Mouse (Mus musculus) limb, embryonic 12.5 days (tissue): Measurements from ENCODE around the gene Cdk13. TPM values are rescaled to one million over a fixed set of nuclear protein-coding genes. Genes with fewer than 3 reads are reported as not detected.

Source experiments
- ATAC-seq: fragments of 200-750 bp; cut with Nextera tagmentation; 2 replicates; pipeline ENCODE4 v1.8.0; 2017; ENCODE audit warnings: low read depth, moderate TSS enrichment; ENCODE audit not compliant: insufficient number of reproducible peaks, insufficient read depth, low FRiP score, low TSS enrichment
- H3K27ac ChIP-seq: fragments of 300-500 bp; sonication (generic); 2 replicates; pipeline ENCODE4 v1.5.1; 2016; ENCODE audit warnings: mild to moderate bottlenecking, moderate library complexity
- H3K27me3 ChIP-seq: fragments of 300-500 bp; sonication (generic); 2 replicates; pipeline ENCODE4 v1.6.1; 2016; ENCODE audit warnings: mild to moderate bottlenecking, moderate library complexity
- H3K36me3 ChIP-seq: fragments of 300-500 bp; sonication (generic); 2 replicates; pipeline ENCODE4 v1.6.1; 2016; ENCODE audit warnings: mild to moderate bottlenecking, moderate library complexity
- H3K4me1 ChIP-seq: fragments of 300-500 bp; sonication (generic); replicated peaks from 2 replicates; pipeline ENCODE4 v1.6.1; 2016
- H3K4me2 ChIP-seq: fragments of 300-500 bp; sonication (generic); 2 replicates; pipeline ENCODE4 v1.6.1; 2016; ENCODE audit warnings: mild to moderate bottlenecking, moderate library complexity
- H3K4me3 ChIP-seq: fragments of 300-500 bp; sonication (generic); replicated peaks from 2 replicates; pipeline ENCODE4 v1.5.1; 2016; ENCODE audit warnings: mild to moderate bottlenecking
- H3K9ac ChIP-seq: fragments of 300-500 bp; sonication (generic); replicated peaks from 2 replicates; pipeline ENCODE4 v1.6.1; 2016; ENCODE audit warnings: mild to moderate bottlenecking, moderate library complexity
- H3K9me3 ChIP-seq: fragments of 300-500 bp; sonication (generic); 2 replicates; pipeline ENCODE4 v1.6.1; 2016; ENCODE audit warnings: mild to moderate bottlenecking, moderate library complexity
- WGBS: fragments of 180-500 bp; shearing (Covaris S2); methylation state at CpG from one replicate; pipeline ENCODE4 v1.1.7; 2016; 5-methylcytosine and 5-hydroxymethylcytosine counted together
- polyA plus RNA-seq: library from polyadenylated mRNA; unstranded; fragments of >200 nt; fragmentation: Nextera tagmentation; extraction: Ambion mirVana; gene quantifications from 2 replicates; pipeline ENCODE4 v1.2.1, GENCODE M21; 2016

Gene Cdk13
- polyA plus RNA-seq, 1 experiment from 2014 or later: 26.6 TPM

- no peaks in the 10 kb centered on the region for H3K9me3 ChIP-seq
- H3K9ac ChIP-seq: no peak overlapping the region
- H3K4me3 ChIP-seq: no peak overlapping the region
- H3K4me1 ChIP-seq: no peaks in the 10 kb centered on the region
- no peak for ATAC-seq
- WGBS: 82% methylated on average over 4 of the region's 4 CpGs
- no peaks in the 10 kb centered on the region for H3K27me3 ChIP-seq
- no peak overlapping the region for H3K27ac ChIP-seq
- no peak overlapping the region for H3K4me2 ChIP-seq
- peaks cover 19% of the 10 kb centered on the region for H3K36me3 ChIP-seq
Measured at GRCm38 (mm10) chr13:17754997-17755396, 49.9 kb downstream of the Cdk13 start.

GRCm38 (mm10) chr13:17728798-17729197 lies 76.1 kb downstream of the Cdk13 start:
- no peak overlapping the region for H3K9ac ChIP-seq
- no peak for ATAC-seq
- peaks cover 20% of the 10 kb centered on the region for H3K36me3 ChIP-seq
- H3K27ac ChIP-seq: no peak overlapping the region
- H3K27me3 ChIP-seq: no peaks in the 10 kb centered on the region
- H3K4me3 ChIP-seq: no peak overlapping the region
- H3K4me2 ChIP-seq: no peak overlapping the region
- H3K4me1 ChIP-seq: no peaks in the 10 kb centered on the region
- H3K9me3 ChIP-seq: no peaks in the 10 kb centered on the region
- 94% methylated on average over 3 of the region's 3 CpGs for WGBS

- Histone ChIP-seq H3K4me3 (no peak overlapping the region), H3K27me3 (no peaks in the 10 kb centered on the region), H3K9ac (no peak overlapping the region), H3K27ac (no peak overlapping the region), H3K9me3 (no peaks in the 10 kb centered on the region), H3K4me1 (no peaks in the 10 kb centered on the region), H3K36me3 (peaks cover 22% of the 10 kb centered on the region), H3K4me2 (no peak overlapping the region)
- WGBS: 92% methylated on average over 4 of the region's 4 CpGs
- ATAC-seq: no peak
Measured at GRCm38 (mm10) chr13:17727922-17728321, 77.0 kb downstream of the Cdk13 start.

GRCm38 (mm10) chr13:17717357-17717756 lies 87.5 kb downstream of the Cdk13 start:
- Histone ChIP-seq H3K27ac (no peak overlapping the region), H3K9ac (no peak overlapping the region), H3K4me1 (no peaks in the 10 kb centered on the region), H3K9me3 (no peaks in the 10 kb centered on the region), H3K4me2 (no peak overlapping the region), H3K4me3 (no peak overlapping the region), H3K36me3 (peaks cover 43% of the 10 kb centered on the region), H3K27me3 (no peaks in the 10 kb centered on the region)
- ATAC-seq: no peak
- 96% methylated on average over 1 of the region's 1 CpGs for WGBS

GRCm38 (mm10) chr13:17708784-17709311 lies 96.0 kb downstream of the Cdk13 start:
- no peak overlapping the region for H3K4me3 ChIP-seq
- H3K27ac ChIP-seq: no peak overlapping the region
- ATAC-seq: no peak
- WGBS: 87% methylated on average over 5 of the region's 5 CpGs
- H3K27me3 ChIP-seq: no peaks in the 10 kb centered on the region
- H3K4me2 ChIP-seq: no peak overlapping the region
- no peaks in the 10 kb centered on the region for H3K9me3 ChIP-seq
- no peaks in the 10 kb centered on the region for H3K4me1 ChIP-seq
- no peak overlapping the region for H3K9ac ChIP-seq
- 0 out of 2 replicates have a peak, but pooled peaks cover 4% of the 10 kb centered on the region for H3K36me3 ChIP-seq

GRCm38 (mm10) chr13:17705188-17705826 lies 99.6 kb downstream of the Cdk13 start:
- no peak overlapping the region for H3K9ac ChIP-seq
- H3K9me3 ChIP-seq: no peaks in the 10 kb centered on the region
- H3K36me3 ChIP-seq: no peaks in the 10 kb centered on the region; the same call in 1 of the 2 replicates
- H3K4me3 ChIP-seq: no peak overlapping the region
- H3K4me1 ChIP-seq: no peaks in the 10 kb centered on the region
- no peak for ATAC-seq
- H3K27me3 ChIP-seq: no peaks in the 10 kb centered on the region
- no peak overlapping the region for H3K4me2 ChIP-seq
- WGBS: 91% methylated on average over 6 of the region's 6 CpGs
- no peak overlapping the region for H3K27ac ChIP-seq

- H3K4me2 ChIP-seq: no peak overlapping the region
- H3K36me3 ChIP-seq: peaks cover 3% of the 10 kb centered on the region; the same call in 1 of the 2 replicates
- H3K4me3 ChIP-seq: no peak overlapping the region
- H3K27ac ChIP-seq: no peak overlapping the region
- no peaks in the 10 kb centered on the region for H3K9me3 ChIP-seq
- no peak for ATAC-seq
- no peaks in the 10 kb centered on the region for H3K27me3 ChIP-seq
- no peaks in the 10 kb centered on the region for H3K4me1 ChIP-seq
- no peak overlapping the region for H3K9ac ChIP-seq
Measured at GRCm38 (mm10) chr13:17702311-17702710, 102.6 kb downstream of the Cdk13 start.

- Histone ChIP-seq H3K4me1 (no peaks in the 10 kb centered on the region), H3K9ac (no peak overlapping the region), H3K27me3 (no peaks in the 10 kb centered on the region), H3K4me3 (no peak overlapping the region), H3K4me2 (no peak overlapping the region), H3K36me3 (peaks cover 3% of the 10 kb centered on the region; the same call in 1 of the 2 replicates), H3K27ac (no peak overlapping the region), H3K9me3 (no peaks in the 10 kb centered on the region)
- no peak for ATAC-seq
Measured at GRCm38 (mm10) chr13:17701322-17701721, 103.6 kb downstream of the Cdk13 start.

GRCm38 (mm10) chr13:17700090-17700715 lies 104.7 kb downstream of the Cdk13 start:
- Histone ChIP-seq H3K27me3 (no peaks in the 10 kb centered on the region), H3K4me3 (no peak overlapping the region), H3K9me3 (no peaks in the 10 kb centered on the region), H3K27ac (no peak overlapping the region), H3K4me2 (no peak overlapping the region), H3K4me1 (no peaks in the 10 kb centered on the region), H3K9ac (no peak overlapping the region), H3K36me3 (peaks cover 3% of the 10 kb centered on the region; the same call in 1 of the 2 replicates)
- no peak for ATAC-seq
- 85% methylated on average over 3 of the region's 3 CpGs for WGBS

- WGBS: 10% methylated on average over 7 of the region's 7 CpGs
- Histone ChIP-seq H3K36me3 (peaks cover 3% of the 10 kb centered on the region; the same call in 1 of the 2 replicates), H3K4me1 (0 out of 2 replicates have a peak, but pooled peaks cover 4% of the 10 kb centered on the region), H3K27ac (peak overlapping the region; percentile 92; the same call in 1 of the 2 replicates), H3K4me2 (peak overlapping the region; percentile 64), H3K4me3 (peak overlapping the region; percentile 79), H3K27me3 (no peaks in the 10 kb centered on the region), H3K9me3 (no peaks in the 10 kb centered on the region), H3K9ac (peak overlapping the region; percentile 91)
- no peak for ATAC-seq
Measured at GRCm38 (mm10) chr13:17695898-17696580, 108.9 kb downstream of the Cdk13 start.
